Mouse (Mus musculus) thymus, adult 2 months (tissue): ENCODE measurements around the gene Plek2.

Source experiments
- CTCF ChIP-seq: fragments of 200-500 bp; IDR thresholded peaks from 2 replicates; pipeline ENCODE4 v1.5.1; 2012; ENCODE audit warnings: mild to moderate bottlenecking, control low read depth, low read length, moderate library complexity, borderline replicate concordance; ENCODE audit not compliant: control insufficient read depth, poor library complexity, insufficient read depth; ENCODE audit errors: extremely low read depth
- POLR2A ChIP-seq: fragments of 200-500 bp; IDR thresholded peaks from 2 replicates; pipeline ENCODE4 v1.6.1; 2012; ENCODE audit warnings: mild to moderate bottlenecking, low read length, control low read depth, moderate library complexity; ENCODE audit not compliant: control insufficient read depth, poor library complexity, insufficient read depth; ENCODE audit errors: extremely low read depth

GRCm38 (mm10) chr12:78901467-78901866 is 5.3 kb downstream of the Plek2 start:
- TF ChIP-seq CTCF (no peak), POLR2A (no peak)
